In genomic region chr11:95185700-95186099, GRCm38 (mm10) we compare ENCODE assay signal across 12 mouse cellular contexts. TPM values are rescaled to one million over a fixed set of nuclear protein-coding genes. Genes with fewer than 3 reads are reported as not detected.
DNase-seq lines count a peak whose midpoint lies in the region; ATAC-seq and TF ChIP-seq lines count a peak whose summit lies in the region.
"Had no signal": no experiment of that assay in that cellular context is flagged by ENCODE, and none has a peak within 500 bp of the region (broad histone marks: within the 10 kb centered on the region; RNA-seq: fewer than 3 reads in every experiment).

No protein-coding gene starts in this region.

- no peak overlapping the region for H3K4me3 ChIP-seq in stomach, embryonic 16.5 days (replicated peaks; ENCODE audit: low read length)
- H3K4me3 ChIP-seq in stomach, postnatal 0 days (ENCODE audit: low read depth, low read length), result no peak overlapping the region
- no peak overlapping the region for H3K4me3 ChIP-seq in kidney, postnatal 0 days (replicated peaks; ENCODE audit: low read depth, low read length)
- H3K4me3 ChIP-seq: embryonic facial prominence, embryonic 12.5 days; layer of hippocampus, adult 2 months; liver, embryonic 12.5 days had no signal

- 40% methylated on average over 11 of the region's 11 CpGs for WGBS in stomach, embryonic 16.5 days
- WGBS in stomach, postnatal 0 days, result 42% methylated on average over 11 of the region's 11 CpGs
- 21% methylated on average over 11 of the region's 11 CpGs for WGBS in kidney, postnatal 0 days

- H3K9ac ChIP-seq in stomach, embryonic 16.5 days (ENCODE audit: low read length), result no peak overlapping the region
- no peak overlapping the region for H3K9ac ChIP-seq in stomach, postnatal 0 days (ENCODE audit: low read length)
- no peak overlapping the region for H3K9ac ChIP-seq in kidney, postnatal 0 days (ENCODE audit: low read depth, low read length)
- H3K9ac ChIP-seq: embryonic facial prominence, embryonic 12.5 days; liver, embryonic 12.5 days had no signal

- H3K27me3 ChIP-seq in stomach, embryonic 16.5 days (ENCODE audit: control insufficient read depth, insufficient read depth, low read length), result no peaks in the 10 kb centered on the region
- no peaks in the 10 kb centered on the region for H3K27me3 ChIP-seq in stomach, postnatal 0 days (ENCODE audit: control insufficient read depth, insufficient read depth, low read length)
- no peaks in the 10 kb centered on the region for H3K27me3 ChIP-seq in kidney, postnatal 0 days (ENCODE audit: insufficient read depth, low read length)
- H3K27me3 ChIP-seq: embryonic facial prominence, embryonic 12.5 days had no signal

- TF ChIP-seq CTCF in stomach, postnatal 0 days (IDR thresholded peaks at IDR 0.05; ENCODE audit: low read depth), result no peak
- TF ChIP-seq CTCF in kidney, postnatal 0 days (IDR thresholded peaks at IDR 0.05; ENCODE audit: low read depth), result no peak

- no peak for TF ChIP-seq EP300 in stomach, postnatal 0 days (optimal IDR thresholded peaks at IDR 0.05)

- H3K27ac ChIP-seq in stomach, embryonic 16.5 days (ENCODE audit: low read length), result no peak overlapping the region
- no peak overlapping the region for H3K27ac ChIP-seq in stomach, postnatal 0 days (replicated peaks)
- no peak overlapping the region for H3K27ac ChIP-seq in kidney, postnatal 0 days
- H3K27ac ChIP-seq: embryonic facial prominence, embryonic 12.5 days; layer of hippocampus, adult 2 months; liver, embryonic 12.5 days had no signal

- peak; percentile 37 for DNase-seq in gastrocnemius, postnatal 14 days
- DNase-seq in gastrocnemius, postnatal 25 days, result no peak
- no peak for DNase-seq in stomach, postnatal 0 days (ENCODE audit: low spot score)
- DNase-seq in kidney, postnatal 0 days (ENCODE audit: low spot score), result peak; percentile 60
- no peak for DNase-seq in natural killer cell, adult 2 months (ENCODE audit: low spot score in 2 of 2)
- DNase-seq in ovary, postnatal 36 days (ENCODE audit: low spot score), result no peak
- no peak for DNase-seq in spleen, adult 12 weeks (ENCODE audit: low spot score)

- no peaks in the 10 kb centered on the region for H3K36me3 ChIP-seq in stomach, embryonic 16.5 days (ENCODE audit: control insufficient read depth, insufficient read depth, low read length)
- H3K36me3 ChIP-seq in stomach, postnatal 0 days (ENCODE audit: control insufficient read depth, insufficient read depth, low read length), result no peaks in the 10 kb centered on the region
- H3K36me3 ChIP-seq in kidney, postnatal 0 days (ENCODE audit: insufficient read depth, low read length), result no peaks in the 10 kb centered on the region
- H3K36me3 ChIP-seq: embryonic facial prominence, embryonic 12.5 days; liver, embryonic 12.5 days had no signal

- no peaks in the 10 kb centered on the region for H3K9me3 ChIP-seq in stomach, embryonic 16.5 days (replicated peaks; ENCODE audit: control insufficient read depth, low read length)
- no peaks in the 10 kb centered on the region for H3K9me3 ChIP-seq in stomach, postnatal 0 days (ENCODE audit: control insufficient read depth, low read length)
- no peaks in the 10 kb centered on the region for H3K9me3 ChIP-seq in kidney, postnatal 0 days (replicated peaks; ENCODE audit: low read length)
- H3K9me3 ChIP-seq: embryonic facial prominence, embryonic 12.5 days; liver, embryonic 12.5 days had no signal

- H3K4me1 ChIP-seq in stomach, embryonic 16.5 days (ENCODE audit: control insufficient read depth, insufficient read depth, low read length), result peaks cover 8% of the 10 kb centered on the region; the same call in 1 of the 2 replicates
- no peaks in the 10 kb centered on the region for H3K4me1 ChIP-seq in stomach, postnatal 0 days (replicated peaks; ENCODE audit: control insufficient read depth, insufficient read depth)
- H3K4me1 ChIP-seq in kidney, postnatal 0 days (replicated peaks; ENCODE audit: insufficient read depth, low read length), result peaks cover 8% of the 10 kb centered on the region; the same call in 1 of the 2 replicates
- H3K4me1 ChIP-seq: liver, embryonic 12.5 days had no signal

- intact Hi-C loops in gastrocnemius, postnatal 14 days (cut with DNase I; ENCODE audit: low total_unique reads), result no loop called here

- H3K4me2 ChIP-seq in stomach, embryonic 16.5 days (ENCODE audit: low read depth, low read length), result no peak overlapping the region
- no peak overlapping the region for H3K4me2 ChIP-seq in stomach, postnatal 0 days (replicated peaks; ENCODE audit: low read depth)
- no peak overlapping the region for H3K4me2 ChIP-seq in kidney, postnatal 0 days (ENCODE audit: low read length)
- H3K4me2 ChIP-seq: embryonic facial prominence, embryonic 12.5 days; liver, embryonic 12.5 days had no signal

- peak; percentile 35; the same call in 1 of the 2 replicates for ATAC-seq in stomach, embryonic 16.5 days (ENCODE audit: insufficient read depth, low FRiP score)
- no peak for ATAC-seq in stomach, postnatal 0 days (ENCODE audit: low FRiP score, low TSS enrichment)
- ATAC-seq in kidney, postnatal 0 days (replicated peaks; ENCODE audit: low FRiP score, low read depth), result no peak; the same call in 1 of the 2 replicates
- ATAC-seq: liver, embryonic 12.5 days had no signal

RNA-seq across cellular contexts. Expression of gene Dlx4, which starts 39.6 kb away (rescaled TPM):
- not detected for total RNA-seq in gastrocnemius, postnatal 14 days (2021)
- total RNA-seq in gastrocnemius, postnatal 25 days (2021), result not detected
- polyA plus RNA-seq in stomach, embryonic 16.5 days (2015; fragmentation: Nextera tagmentation; extraction: Ambion mirVana), result 0.99 and 1.7 TPM in 2 replicates
- 1.6 and 1.7 TPM in 2 replicates for polyA plus RNA-seq in stomach, postnatal 0 days (2015; fragmentation: Nextera tagmentation; extraction: Ambion mirVana)
- polyA plus RNA-seq in kidney, postnatal 0 days (2015; fragmentation: Nextera tagmentation; extraction: Ambion mirVana), result not detected in 2 replicates
- total RNA-seq: gastrocnemius, postnatal 4 days; layer of hippocampus, adult 2 months had no signal

Comparison
In these comparisons a context has a peak if more than half of its experiments do, and no peak if none do; other contexts are left out.
1. DNase-seq: peak in gastrocnemius, postnatal 14 days (single experiment) and kidney, postnatal 0 days (single experiment); none in gastrocnemius, postnatal 25 days (single experiment), stomach, postnatal 0 days (single experiment), natural killer cell, adult 2 months (0 of 2), ovary, postnatal 36 days (single experiment) and spleen, adult 12 weeks (single experiment).